Mouse (Mus musculus) R1 (cell line): ENCODE measurements at regions not wholly inside any gene's neighbourhood (a gene's known extent, or its start where the extent isn't known, plus 50 kb on each side); places are given as distances from the start of the nearest gene placed in this dataset.
A peak's percentile ranks its signal among the peaks of the same experiment; 100 is the strongest.

Experiments
- DNase-seq: peaks from one replicate; pipeline ENCODE4 v3.0.0-alpha.2; 2018; ENCODE audit warnings: low read depth, low spot score

- DNase-seq, result no peak
Measured at GRCm38 (mm10) chr14:84610476-84610875, 167.1 kb downstream of the Pcdh17 start.

- no peak for DNase-seq
Measured at GRCm38 (mm10) chr14:84612551-84612950, 169.2 kb downstream of the Pcdh17 start.

GRCm38 (mm10) chr14:84645026-84645425 is 201.7 kb downstream of the Pcdh17 start:
- DNase-seq, result no peak

- no peak for DNase-seq
Measured at GRCm38 (mm10) chr14:84645972-84646577, 202.7 kb downstream of the Pcdh17 start.

- DNase-seq, result no peak
Measured at GRCm38 (mm10) chr14:84659206-84659775, 215.9 kb downstream of the Pcdh17 start.

- DNase-seq, result peak; percentile 40
Measured at GRCm38 (mm10) chr14:84667685-84668084, 224.3 kb downstream of the Pcdh17 start.

- DNase-seq, result no peak
Measured at GRCm38 (mm10) chr14:84671678-84672472, 228.5 kb downstream of the Pcdh17 start.

GRCm38 (mm10) chr14:84686848-84687247 is 243.5 kb downstream of the Pcdh17 start:
- DNase-seq, result no peak

GRCm38 (mm10) chr14:84690810-84691209 is 247.4 kb downstream of the Pcdh17 start:
- peak; percentile 50 for DNase-seq
